Mouse (Mus musculus): ENCODE data around the gene Shisa8.

The Shisa8 gene

DNA sequence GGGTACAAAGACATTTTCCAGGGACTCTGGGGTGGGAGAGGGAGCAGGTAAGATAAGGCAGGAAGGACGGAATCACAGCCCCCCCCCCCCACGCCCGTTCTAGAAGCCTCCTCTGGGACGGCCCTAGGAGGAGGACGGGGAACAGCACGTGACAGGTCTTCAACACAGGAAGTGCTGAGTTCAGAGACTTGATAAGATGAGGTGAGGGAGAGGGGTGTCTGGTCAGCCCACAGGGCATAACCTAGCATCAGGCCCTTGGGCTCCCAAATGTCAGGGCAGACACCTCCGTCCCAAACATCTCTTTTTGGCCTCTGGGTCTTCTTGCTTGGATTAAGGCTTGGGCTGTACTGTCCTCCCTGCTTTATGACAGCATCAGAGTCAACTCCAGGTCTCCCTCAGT lies 10.6 kb upstream of the Shisa8 start:
- DNase-seq = no peak

GRCm38 (mm10) chr15:82221104-82221860 lies 8.7 kb upstream of the Shisa8 start:
- peak in 1 of 2 experiments; percentile 12 for DNase-seq

DNA sequence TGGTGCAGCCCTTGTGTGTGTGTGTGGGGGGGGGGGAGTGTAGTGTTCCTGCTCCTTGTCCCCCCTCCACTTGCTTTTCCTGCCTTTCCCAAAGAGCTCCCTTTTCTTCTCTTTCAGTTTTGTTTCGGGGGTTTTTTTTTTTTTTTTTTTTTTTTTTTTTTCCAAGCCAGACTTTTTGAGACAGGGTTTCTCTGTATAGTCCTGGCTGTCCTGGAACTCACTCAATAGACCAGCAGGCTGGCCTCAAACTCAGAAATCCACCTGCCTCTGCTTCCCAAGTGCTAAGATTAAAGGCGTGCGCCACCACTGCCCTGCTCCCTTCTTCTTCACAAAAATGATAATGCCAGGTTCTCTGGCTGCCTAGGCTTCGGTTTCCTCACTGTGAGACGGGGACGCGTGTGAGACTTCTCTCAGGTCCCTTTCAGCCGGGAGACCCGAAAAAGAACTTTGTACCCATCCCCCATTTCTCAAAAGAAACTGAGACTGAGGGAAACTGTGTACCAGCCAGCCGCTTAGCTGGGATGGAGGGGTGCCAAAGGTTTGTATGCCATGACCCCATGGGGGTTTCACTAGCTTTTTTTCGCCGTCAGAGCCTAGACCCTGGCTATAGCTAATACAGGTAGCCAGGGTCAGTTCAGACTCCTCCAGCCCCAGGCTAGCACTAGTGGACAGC lies 7.5 kb upstream of the Shisa8 start:
- no peak for DNase-seq

GRCm38 (mm10) chr15:82218778-82219666 lies 6.4 kb upstream of the Shisa8 start:
- no peak for DNase-seq

- no peak for DNase-seq
Observed at GRCm38 (mm10) chr15:82217980-82218379, 5.4 kb upstream of the Shisa8 start.

DNA sequence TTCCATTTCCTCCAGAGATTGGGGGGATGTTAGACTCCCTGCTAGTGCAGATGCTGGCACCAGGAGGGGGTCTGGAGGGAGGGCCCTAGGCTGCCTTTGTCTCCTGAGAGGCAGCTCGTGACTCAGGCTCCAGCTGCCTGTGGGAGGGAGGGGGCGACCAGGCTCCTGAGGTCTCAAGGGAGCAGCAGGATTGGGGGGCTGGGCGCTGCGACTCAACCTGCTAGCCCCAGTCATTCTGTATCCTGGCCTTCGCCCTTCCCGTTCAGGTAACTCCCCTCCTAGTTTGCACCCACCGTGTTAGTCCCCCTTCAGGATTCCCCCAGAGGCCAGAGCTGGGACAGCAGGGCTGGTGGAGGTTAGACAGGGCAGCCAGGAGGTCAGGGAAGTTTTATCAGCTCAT lies 4.4 kb upstream of the Shisa8 start:
- DNase-seq = peak in 1 of 2 experiments; percentile 16

DNA sequence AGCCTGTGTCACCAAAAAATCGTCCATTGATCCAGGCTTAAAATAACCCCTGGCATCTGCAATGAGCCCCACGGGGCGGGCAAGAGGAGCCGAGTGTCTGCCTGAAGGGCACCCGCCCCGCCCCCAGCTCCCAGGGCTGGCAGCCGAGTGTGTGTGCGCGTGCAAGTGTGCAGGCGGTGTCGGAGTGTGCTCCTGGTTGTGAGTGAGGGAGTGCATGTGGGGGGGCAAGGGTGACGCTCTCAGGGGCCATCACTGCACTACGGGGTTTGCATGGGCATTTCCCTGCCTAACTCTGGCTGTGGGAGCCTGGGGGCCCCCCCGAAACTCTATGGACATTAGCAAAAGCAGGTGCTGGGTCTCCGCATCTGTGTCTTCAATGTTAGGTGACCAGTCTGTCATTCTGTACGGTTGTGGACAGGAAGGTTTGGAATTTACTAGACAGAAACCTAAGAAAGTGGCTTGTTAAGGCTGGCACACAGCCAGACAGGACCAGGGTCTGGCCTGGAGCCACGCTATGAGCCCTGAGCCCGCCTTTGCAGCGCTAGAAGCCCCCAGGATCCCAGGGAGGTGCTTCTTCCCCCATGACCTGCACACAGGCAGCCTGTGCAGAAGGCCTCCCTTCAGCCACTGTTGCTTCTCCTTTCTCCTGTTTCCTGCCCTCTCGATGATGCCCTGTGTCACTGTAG lies 3.7 kb upstream of the Shisa8 start:
- peak in 1 of 2 experiments; percentile 42 for DNase-seq

- peak; percentile 57 to 58 for DNase-seq
Observed at GRCm38 (mm10) chr15:82215332-82216046, 2.9 kb upstream of the Shisa8 start.

GRCm38 (mm10) chr15:82213222-82213621 lies 607 bp upstream of the Shisa8 start:
- DNase-seq = peak; percentile 29 to 37

DNA sequence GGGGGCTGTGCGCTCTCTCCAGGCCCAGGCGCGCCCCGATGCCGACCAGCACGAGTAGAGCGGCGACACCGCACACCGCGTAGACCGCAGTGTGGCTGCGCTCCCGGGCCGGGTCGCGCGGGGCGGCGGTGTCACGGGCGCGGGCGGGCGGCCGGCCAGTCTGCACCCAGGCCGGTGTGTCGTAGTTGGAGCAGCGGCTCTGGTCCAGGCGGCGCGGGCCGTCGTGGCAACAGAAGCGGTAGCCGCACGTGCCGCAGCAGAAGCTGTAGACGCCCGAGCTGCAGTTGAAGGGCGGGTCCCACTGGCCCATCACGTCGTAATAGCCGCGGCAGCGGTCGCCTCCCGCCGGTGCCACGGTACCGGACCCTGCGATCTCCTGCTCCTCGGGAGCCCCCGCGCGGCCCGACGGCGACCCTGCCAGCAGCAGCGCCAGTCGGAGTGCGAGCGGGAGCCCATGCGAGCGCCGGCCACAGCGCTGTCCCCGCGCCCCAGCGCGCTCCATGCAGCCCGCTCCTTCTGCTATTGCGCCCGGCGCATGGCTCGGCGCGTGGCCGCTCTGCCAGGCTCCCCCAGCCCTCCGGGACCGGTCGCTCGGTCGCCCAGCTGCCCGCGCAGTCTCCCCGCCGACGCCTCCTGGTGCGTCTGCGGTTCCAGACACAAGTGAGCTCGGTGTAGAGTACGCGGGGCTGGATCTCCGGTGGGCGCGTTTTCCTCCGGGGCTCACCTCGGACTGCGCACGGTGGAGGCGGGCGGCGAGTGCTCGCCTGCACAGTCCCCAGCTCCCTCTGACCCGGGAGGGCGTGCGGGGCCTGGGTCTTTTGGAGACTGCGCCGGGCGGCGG lies 484 bp downstream of the Shisa8 start:
- DNase-seq = peak; percentile 64 to 66

DNA sequence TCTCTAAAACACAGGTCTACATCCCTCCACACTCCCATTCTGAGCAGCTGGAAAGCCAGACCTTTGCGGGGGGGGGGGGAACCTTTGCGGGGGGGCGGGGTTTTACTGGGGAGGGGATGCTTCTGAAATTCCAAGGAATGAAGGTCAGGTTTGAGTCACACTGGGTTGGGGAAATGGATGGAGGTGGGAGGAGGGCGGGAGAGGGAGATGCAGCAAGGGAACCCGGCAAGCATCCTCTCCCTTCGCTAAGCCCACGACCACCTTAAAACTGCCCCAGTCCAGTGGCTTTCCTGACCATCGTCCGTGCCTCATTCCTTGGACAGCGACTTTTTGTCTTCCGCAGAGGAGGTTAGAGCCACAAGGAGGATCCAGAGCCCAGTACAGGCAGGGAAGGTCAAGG lies 1.3 kb downstream of the Shisa8 start:
- DNase-seq = no peak

DNA sequence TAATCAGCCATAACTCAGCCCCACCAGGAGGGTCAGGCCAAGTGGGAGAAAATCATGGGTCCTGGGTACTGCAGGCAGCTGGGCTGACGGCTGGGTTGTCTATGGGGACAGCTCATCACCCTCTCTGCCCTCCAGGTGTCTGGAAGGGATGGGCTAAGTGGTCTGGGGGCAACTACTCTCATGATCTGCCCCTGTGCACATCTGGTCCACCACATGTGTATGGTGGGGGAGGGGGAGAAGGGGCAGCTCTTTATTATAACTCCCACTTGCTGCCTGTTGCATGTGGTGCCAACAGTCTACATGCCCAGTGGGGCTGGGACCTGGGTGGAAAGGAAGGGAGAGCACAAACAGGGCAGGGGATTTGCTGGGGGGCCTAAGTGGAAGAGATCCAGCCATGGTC lies 1.8 kb downstream of the Shisa8 start:
- peak in 1 of 2 experiments; percentile 7 for DNase-seq

GRCm38 (mm10) chr15:82209295-82210050 lies 3.1 kb downstream of the Shisa8 start:
- DNase-seq = peak; percentile 40 to 46

- DNase-seq = peak in 1 of 2 experiments; percentile 9
Observed at GRCm38 (mm10) chr15:82208307-82208706, 4.3 kb downstream of the Shisa8 start.

- peak; percentile 20 to 36 for DNase-seq
Observed at GRCm38 (mm10) chr15:82207504-82208219, 5.0 kb downstream of the Shisa8 start.

GRCm38 (mm10) chr15:82207105-82207459 lies 5.5 kb downstream of the Shisa8 start:
- DNase-seq = peak in 1 of 2 experiments; percentile 38

GRCm38 (mm10) chr15:82206365-82207104 lies 6.1 kb downstream of the Shisa8 start:
- DNase-seq = peak; percentile 96 to 98

DNA sequence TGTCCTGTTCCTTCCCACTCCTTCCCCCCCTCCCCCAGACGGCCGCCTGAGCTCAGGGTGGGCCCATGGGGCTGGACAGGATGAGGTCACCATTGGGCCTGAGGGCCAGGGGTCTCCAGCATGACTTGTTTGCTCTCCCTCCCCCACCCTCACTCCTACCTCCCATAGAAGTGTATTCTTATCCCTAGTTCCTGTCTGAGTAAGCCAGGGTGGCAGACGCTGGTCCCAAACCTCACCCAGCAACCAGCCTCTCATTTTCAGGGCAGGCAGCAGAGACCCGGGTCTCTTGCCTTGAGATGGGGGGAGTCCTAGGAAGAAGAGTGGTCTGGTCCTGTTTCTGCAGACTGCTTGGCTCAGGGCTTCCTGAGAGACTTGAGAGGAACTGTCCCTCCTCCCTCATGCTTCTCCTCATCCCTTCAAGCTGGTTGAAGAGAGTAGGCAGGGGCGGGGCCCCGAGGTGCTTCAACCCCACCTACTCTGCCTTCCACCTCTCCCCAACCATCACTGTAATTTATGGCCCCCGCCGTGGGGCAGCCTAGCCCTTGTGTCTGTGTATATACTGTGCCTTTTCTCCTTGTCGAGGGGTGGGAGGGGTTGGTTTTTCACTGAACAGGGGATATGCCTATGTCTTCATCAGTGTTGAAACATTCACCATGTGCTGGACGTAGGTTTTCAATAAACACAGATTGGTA lies 7.8 kb downstream of the Shisa8 start:
- no peak for DNase-seq
